Mouse (Mus musculus) left cerebral cortex, postnatal 4 days (tissue): ENCODE measurements at regions not wholly inside any gene's neighbourhood (a gene's known extent, or its start where the extent isn't known, plus 50 kb on each side); places are given as distances from the start of the nearest gene placed in this dataset.

Experiments
- DNase-seq: peaks from one replicate; pipeline ENCODE4 v3.0.0-alpha.2; 2022
- intact Hi-C: fragments of 180-260 bp; cut with DNase I; formaldehyde crosslinking; loops from one replicate; pipeline ENCODE4 v1.15.1; 2025

- intact Hi-C loops = no loop called here
- DNase-seq = no peak
Measured at GRCm38 (mm10) chr2:75430161-75430940, 228.7 kb upstream of the Hnrnpa3 start.

- intact Hi-C loops = no loop called here
- no peak for DNase-seq
Measured at GRCm38 (mm10) chr2:75431981-75432380, 227.1 kb upstream of the Hnrnpa3 start.

- intact Hi-C loops = no loop called here
- DNase-seq = no peak
Measured at GRCm38 (mm10) chr2:75434521-75434920, 224.5 kb upstream of the Hnrnpa3 start.

- intact Hi-C loops = no loop called here
- DNase-seq = no peak
Measured at GRCm38 (mm10) chr2:75439522-75440230, 219.4 kb upstream of the Hnrnpa3 start.

GRCm38 (mm10) chr2:75442632-75443031, 216.4 kb upstream of the Hnrnpa3 start:
- intact Hi-C loops = no loop called here
- no peak for DNase-seq

GRCm38 (mm10) chr2:75445189-75445588, 213.9 kb upstream of the Hnrnpa3 start:
- DNase-seq = no peak
- intact Hi-C loops = no loop called here

GRCm38 (mm10) chr2:75446996-75447715, 211.9 kb upstream of the Hnrnpa3 start:
- intact Hi-C loops = no loop called here
- DNase-seq = peak; percentile 19

GRCm38 (mm10) chr2:75448221-75448620, 210.8 kb upstream of the Hnrnpa3 start:
- DNase-seq = no peak
- intact Hi-C loops = no loop called here

- intact Hi-C loops = no loop called here
- DNase-seq = no peak
Measured at GRCm38 (mm10) chr2:75451846-75452267, 207.2 kb upstream of the Hnrnpa3 start.

GRCm38 (mm10) chr2:75452274-75453148, 206.6 kb upstream of the Hnrnpa3 start:
- no peak for DNase-seq
- intact Hi-C loops = no loop called here

GRCm38 (mm10) chr2:75455481-75455880, 203.6 kb upstream of the Hnrnpa3 start:
- intact Hi-C loops = no loop called here
- DNase-seq = no peak

GRCm38 (mm10) chr2:75456272-75456671, 202.8 kb upstream of the Hnrnpa3 start:
- no peak for DNase-seq
- intact Hi-C loops = no loop called here

- intact Hi-C loops = no loop called here
Measured at GRCm38 (mm10) chr2:75457423-75457822, 201.6 kb upstream of the Hnrnpa3 start.

GRCm38 (mm10) chr2:75458898-75459297, 200.2 kb upstream of the Hnrnpa3 start:
- no peak for DNase-seq
- intact Hi-C loops = no loop called here

More at GRCm38 (mm10) chr2:75457423-75457822, 201.6 kb upstream of the Hnrnpa3 start:
- DNase-seq = no peak

GRCm38 (mm10) chr2:75460419-75460818, 198.6 kb upstream of the Hnrnpa3 start:
- intact Hi-C loops = no loop called here

GRCm38 (mm10) chr2:75461019-75461418, 198.0 kb upstream of the Hnrnpa3 start:
- intact Hi-C loops = no loop called here
- no peak for DNase-seq

More at GRCm38 (mm10) chr2:75460419-75460818, 198.6 kb upstream of the Hnrnpa3 start:
- no peak for DNase-seq

GRCm38 (mm10) chr2:75461421-75461991, 197.6 kb upstream of the Hnrnpa3 start:
- no peak for DNase-seq
- intact Hi-C loops = no loop called here

GRCm38 (mm10) chr2:75462030-75462671, 196.9 kb upstream of the Hnrnpa3 start:
- DNase-seq = peak; percentile 13
- intact Hi-C loops = no loop called here

- no peak for DNase-seq
- intact Hi-C loops = no loop called here
Measured at GRCm38 (mm10) chr2:75463091-75463490, 196.0 kb upstream of the Hnrnpa3 start.

- DNase-seq = no peak
- intact Hi-C loops = no loop called here
Measured at GRCm38 (mm10) chr2:75464429-75464828, 194.6 kb upstream of the Hnrnpa3 start.
